Mouse (Mus musculus): ENCODE measurements around the gene Akap9. TPM values are rescaled to one million over a fixed set of nuclear protein-coding genes. Genes with fewer than 3 reads are reported as not detected.

Akap9 gene
- polyA plus RNA-seq, 1 experiment from 2014 or later: 130 TPM

GRCm38 (mm10) chr5:3974896-3975295, 47.0 kb downstream of the Akap9 start:
- 86% methylated on average over 6 of the region's 6 CpGs for WGBS
- no peaks in the 10 kb centered on the region for H3K4me1 ChIP-seq (ENCODE audit: control insufficient read depth, insufficient read depth, low read length)
- H3K9ac ChIP-seq (ENCODE audit: low read length): no peak overlapping the region
- H3K27me3 ChIP-seq (ENCODE audit: control insufficient read depth, insufficient read depth, low read length): no peaks in the 10 kb centered on the region
- ATAC-seq (ENCODE audit: insufficient number of reproducible peaks, low FRiP score, low TSS enrichment, low read depth): no peak
- no peak overlapping the region for H3K4me2 ChIP-seq (ENCODE audit: low read depth, severe bottlenecking)
- DNase-seq (ENCODE audit: low spot score): no peak
- H3K27ac ChIP-seq (replicated peaks; ENCODE audit: low read depth, low read length): no peak overlapping the region
- H3K4me3 ChIP-seq (ENCODE audit: low read depth, low read length): no peak overlapping the region
- H3K36me3 ChIP-seq (ENCODE audit: control insufficient read depth, insufficient read depth, low read length): peaks cover 4% of the 10 kb centered on the region; the same call in 1 of the 2 replicates
- H3K9me3 ChIP-seq (ENCODE audit: control insufficient read depth, low read length): no peaks in the 10 kb centered on the region

- H3K9ac ChIP-seq (ENCODE audit: low read length): no peak overlapping the region
- H3K27ac ChIP-seq (replicated peaks; ENCODE audit: low read depth, low read length): no peak overlapping the region
- H3K4me2 ChIP-seq (ENCODE audit: low read depth, severe bottlenecking): no peak overlapping the region
- H3K27me3 ChIP-seq (ENCODE audit: control insufficient read depth, insufficient read depth, low read length): no peaks in the 10 kb centered on the region
- no peak for ATAC-seq (ENCODE audit: insufficient number of reproducible peaks, low FRiP score, low TSS enrichment, low read depth)
- WGBS: 94% methylated on average over 8 of the region's 8 CpGs
- no peaks in the 10 kb centered on the region for H3K9me3 ChIP-seq (ENCODE audit: control insufficient read depth, low read length)
- peaks cover 4% of the 10 kb centered on the region; the same call in 1 of the 2 replicates for H3K36me3 ChIP-seq (ENCODE audit: control insufficient read depth, insufficient read depth, low read length)
- DNase-seq (ENCODE audit: low spot score): no peak
- H3K4me3 ChIP-seq (ENCODE audit: low read depth, low read length): no peak overlapping the region
- H3K4me1 ChIP-seq (ENCODE audit: control insufficient read depth, insufficient read depth, low read length): no peaks in the 10 kb centered on the region
Measured at GRCm38 (mm10) chr5:3976111-3976510, 48.3 kb downstream of the Akap9 start.

GRCm38 (mm10) chr5:3977904-3978303, 50.0 kb downstream of the Akap9 start:
- no peak for DNase-seq (ENCODE audit: low spot score)
- H3K4me1 ChIP-seq (ENCODE audit: control insufficient read depth, insufficient read depth, low read length): no peaks in the 10 kb centered on the region
- no peak overlapping the region for H3K4me2 ChIP-seq (ENCODE audit: low read depth, severe bottlenecking)
- H3K36me3 ChIP-seq (ENCODE audit: control insufficient read depth, insufficient read depth, low read length): peaks cover 4% of the 10 kb centered on the region; the same call in 1 of the 2 replicates
- no peaks in the 10 kb centered on the region for H3K9me3 ChIP-seq (ENCODE audit: control insufficient read depth, low read length)
- no peak overlapping the region for H3K4me3 ChIP-seq (ENCODE audit: low read depth, low read length)
- H3K27ac ChIP-seq (replicated peaks; ENCODE audit: low read depth, low read length): no peak overlapping the region
- H3K27me3 ChIP-seq (ENCODE audit: control insufficient read depth, insufficient read depth, low read length): no peaks in the 10 kb centered on the region
- ATAC-seq (ENCODE audit: insufficient number of reproducible peaks, low FRiP score, low TSS enrichment, low read depth): no peak
- WGBS: 95% methylated on average over 4 of the region's 4 CpGs
- no peak overlapping the region for H3K9ac ChIP-seq (ENCODE audit: low read length)

GRCm38 (mm10) chr5:3989608-3990007, 61.8 kb downstream of the Akap9 start:
- Histone ChIP-seq H3K4me3 (ENCODE audit: low read depth, low read length) (no peak overlapping the region), H3K36me3 (ENCODE audit: control insufficient read depth, insufficient read depth, low read length) (0 out of 2 replicates have a peak, but pooled peaks cover 4% of the 10 kb centered on the region), H3K27ac (replicated peaks; ENCODE audit: low read depth, low read length) (no peak overlapping the region), H3K4me1 (ENCODE audit: control insufficient read depth, insufficient read depth, low read length) (no peaks in the 10 kb centered on the region), H3K9me3 (ENCODE audit: control insufficient read depth, low read length) (no peaks in the 10 kb centered on the region), H3K9ac (ENCODE audit: low read length) (no peak overlapping the region), H3K27me3 (ENCODE audit: control insufficient read depth, insufficient read depth, low read length) (no peaks in the 10 kb centered on the region), H3K4me2 (ENCODE audit: low read depth, severe bottlenecking) (no peak overlapping the region)
- ATAC-seq (ENCODE audit: insufficient number of reproducible peaks, low FRiP score, low TSS enrichment, low read depth): no peak
- 90% methylated on average over 1 of the region's 1 CpGs for WGBS
- DNase-seq (ENCODE audit: low spot score): no peak

- Histone ChIP-seq H3K4me1 (ENCODE audit: control insufficient read depth, insufficient read depth, low read length) (no peaks in the 10 kb centered on the region), H3K27ac (replicated peaks; ENCODE audit: low read depth, low read length) (no peak overlapping the region), H3K36me3 (ENCODE audit: control insufficient read depth, insufficient read depth, low read length) (0 out of 2 replicates have a peak, but pooled peaks cover 4% of the 10 kb centered on the region), H3K9ac (ENCODE audit: low read length) (no peak overlapping the region), H3K9me3 (ENCODE audit: control insufficient read depth, low read length) (no peaks in the 10 kb centered on the region), H3K27me3 (ENCODE audit: control insufficient read depth, insufficient read depth, low read length) (no peaks in the 10 kb centered on the region), H3K4me2 (ENCODE audit: low read depth, severe bottlenecking) (no peak overlapping the region), H3K4me3 (ENCODE audit: low read depth, low read length) (no peak overlapping the region)
- DNase-seq (ENCODE audit: low spot score): no peak
- no peak for ATAC-seq (ENCODE audit: insufficient number of reproducible peaks, low FRiP score, low TSS enrichment, low read depth)
- 83% methylated on average over 1 of the region's 1 CpGs for WGBS
Measured at GRCm38 (mm10) chr5:3990499-3990898, 62.6 kb downstream of the Akap9 start.

- H3K9ac ChIP-seq (ENCODE audit: low read length): no peak overlapping the region
- no peaks in the 10 kb centered on the region; the same call in 1 of the 2 replicates for H3K36me3 ChIP-seq (ENCODE audit: control insufficient read depth, insufficient read depth, low read length)
- no peak overlapping the region for H3K4me2 ChIP-seq (ENCODE audit: low read depth, severe bottlenecking)
- no peak overlapping the region for H3K4me3 ChIP-seq (ENCODE audit: low read depth, low read length)
- H3K9me3 ChIP-seq (ENCODE audit: control insufficient read depth, low read length): no peaks in the 10 kb centered on the region
- 91% methylated on average over 16 of the region's 16 CpGs for WGBS
- H3K27me3 ChIP-seq (ENCODE audit: control insufficient read depth, insufficient read depth, low read length): no peaks in the 10 kb centered on the region
- DNase-seq (ENCODE audit: low spot score) (no peak), ATAC-seq (ENCODE audit: insufficient number of reproducible peaks, low FRiP score, low TSS enrichment, low read depth) (no peak)
- no peaks in the 10 kb centered on the region for H3K4me1 ChIP-seq (ENCODE audit: control insufficient read depth, insufficient read depth, low read length)
- H3K27ac ChIP-seq (replicated peaks; ENCODE audit: low read depth, low read length): no peak overlapping the region
Measured at GRCm38 (mm10) chr5:4004531-4005469, 76.9 kb downstream of the Akap9 start.

GRCm38 (mm10) chr5:4006606-4007005, 78.8 kb downstream of the Akap9 start:
- ATAC-seq (ENCODE audit: insufficient number of reproducible peaks, low FRiP score, low TSS enrichment, low read depth) (no peak), DNase-seq (ENCODE audit: low spot score) (no peak)
- WGBS: 93% methylated on average over 3 of the region's 3 CpGs
- Histone ChIP-seq H3K4me1 (ENCODE audit: control insufficient read depth, insufficient read depth, low read length) (no peaks in the 10 kb centered on the region), H3K9ac (ENCODE audit: low read length) (no peak overlapping the region), H3K27ac (replicated peaks; ENCODE audit: low read depth, low read length) (no peak overlapping the region), H3K36me3 (ENCODE audit: control insufficient read depth, insufficient read depth, low read length) (no peaks in the 10 kb centered on the region; the same call in 1 of the 2 replicates), H3K4me3 (ENCODE audit: low read depth, low read length) (no peak overlapping the region), H3K4me2 (ENCODE audit: low read depth, severe bottlenecking) (no peak overlapping the region), H3K9me3 (ENCODE audit: control insufficient read depth, low read length) (no peaks in the 10 kb centered on the region), H3K27me3 (ENCODE audit: control insufficient read depth, insufficient read depth, low read length) (no peaks in the 10 kb centered on the region)

- H3K4me3 ChIP-seq (ENCODE audit: low read depth, low read length): no peak overlapping the region
- peaks cover 2% of the 10 kb centered on the region; the same call in 1 of the 2 replicates for H3K36me3 ChIP-seq (ENCODE audit: control insufficient read depth, insufficient read depth, low read length)
- H3K9me3 ChIP-seq (ENCODE audit: control insufficient read depth, low read length): no peaks in the 10 kb centered on the region
- H3K9ac ChIP-seq (ENCODE audit: low read length): no peak overlapping the region
- 96% methylated on average over 10 of the region's 10 CpGs for WGBS
- no peaks in the 10 kb centered on the region for H3K27me3 ChIP-seq (ENCODE audit: control insufficient read depth, insufficient read depth, low read length)
- no peak for DNase-seq (ENCODE audit: low spot score)
- no peak overlapping the region for H3K4me2 ChIP-seq (ENCODE audit: low read depth, severe bottlenecking)
- no peaks in the 10 kb centered on the region for H3K4me1 ChIP-seq (ENCODE audit: control insufficient read depth, insufficient read depth, low read length)
- ATAC-seq (ENCODE audit: insufficient number of reproducible peaks, low FRiP score, low TSS enrichment, low read depth): no peak
- no peak overlapping the region for H3K27ac ChIP-seq (replicated peaks; ENCODE audit: low read depth, low read length)
Measured at GRCm38 (mm10) chr5:4008266-4008665, 80.4 kb downstream of the Akap9 start.
